Mouse (Mus musculus): ENCODE measurements at regions not wholly inside any gene's neighbourhood (a gene's known extent, or its start where the extent isn't known, plus 50 kb on each side); places are given as distances from the start of the nearest gene placed in this dataset.

- no peak overlapping the region for H3K9ac ChIP-seq
- no peak overlapping the region for H3K27ac ChIP-seq (ENCODE audit: low read depth, low read length)
- ATAC-seq, result no peak
- TF ChIP-seq CTCF (IDR thresholded peaks at IDR 0.05; ENCODE audit: low read depth), result no peak
- DNase-seq, result no peak
- H3K4me2 ChIP-seq (ENCODE audit: low read depth), result no peak overlapping the region
- WGBS, result 50% methylated on average over 1 of the region's 1 CpGs
- H3K9me3 ChIP-seq (ENCODE audit: low read length), result no peaks in the 10 kb centered on the region
- H3K4me3 ChIP-seq (ENCODE audit: low read depth, low read length), result no peak overlapping the region
- no peaks in the 10 kb centered on the region for H3K4me1 ChIP-seq (ENCODE audit: insufficient read depth)
- H3K36me3 ChIP-seq (ENCODE audit: insufficient read depth), result no peaks in the 10 kb centered on the region
- no peaks in the 10 kb centered on the region for H3K27me3 ChIP-seq (ENCODE audit: insufficient read depth, low read length)
Observed at GRCm38 (mm10) chr14:109760892-109761291, 846.9 kb upstream of the Slitrk1 start.

Small RNA genes in the stretch of these regions (microRNA-seq; reads per million reads assigned to microRNA genes)
- gene Gm24369, result 0 reads per million in 2 experiments
